Mouse (Mus musculus) embryonic facial prominence, embryonic 13.5 days (tissue): Measurements from ENCODE around the gene Zbtb48. TPM values are rescaled to one million over a fixed set of nuclear protein-coding genes. Genes with fewer than 3 reads are reported as not detected.
A peak's percentile ranks its signal among the peaks of the same experiment; 100 is the strongest.

Experiments used
- ATAC-seq: fragments of 200-750 bp; cut with Nextera tagmentation; 2 replicates; pipeline ENCODE4 v1.8.0; 2017; ENCODE audit warnings: low read depth; ENCODE audit not compliant: insufficient number of reproducible peaks, insufficient read depth, low FRiP score, low TSS enrichment
- H3K27ac ChIP-seq: fragments of 300-500 bp; sonication (generic); 2 replicates; pipeline ENCODE4 v1.5.1; 2015; ENCODE audit warnings: moderate library complexity, mild to moderate bottlenecking, inconsistent platforms
- H3K27me3 ChIP-seq: fragments of 300-500 bp; sonication (generic); 2 replicates; pipeline ENCODE4 v1.6.1; 2015; ENCODE audit warnings: mild to moderate bottlenecking, inconsistent platforms
- H3K36me3 ChIP-seq: fragments of 300-500 bp; sonication (generic); 2 replicates; pipeline ENCODE4 v1.6.1; 2015; ENCODE audit warnings: mild to moderate bottlenecking, inconsistent platforms
- H3K4me1 ChIP-seq: fragments of 300-500 bp; sonication (generic); 2 replicates; pipeline ENCODE4 v1.6.1; 2015; ENCODE audit warnings: inconsistent platforms
- H3K4me2 ChIP-seq: fragments of 300-500 bp; sonication (generic); 2 replicates; pipeline ENCODE4 v1.6.1; 2015; ENCODE audit warnings: moderate library complexity, mild to moderate bottlenecking, inconsistent platforms
- H3K4me3 ChIP-seq: fragments of 300-500 bp; sonication (generic); 2 replicates; pipeline ENCODE4 v1.5.1; 2015; ENCODE audit warnings: mild to moderate bottlenecking, inconsistent platforms
- H3K9ac ChIP-seq: fragments of 300-500 bp; sonication (generic); 2 replicates; pipeline ENCODE4 v1.6.1; 2015; ENCODE audit warnings: mild to moderate bottlenecking, inconsistent platforms
- H3K9me3 ChIP-seq: fragments of 300-500 bp; sonication (generic); 2 replicates; pipeline ENCODE4 v1.6.1; 2016; ENCODE audit warnings: inconsistent platforms
- whole genome bisulfite sequencing: fragments of 180-500 bp; shearing (Covaris S2); methylation state at CpG from one replicate; pipeline ENCODE4 v1.1.7; 2015; ENCODE audit warnings: mixed read lengths; 5-methylcytosine and 5-hydroxymethylcytosine counted together
- polyA plus RNA-seq: library from polyadenylated mRNA; unstranded; fragments of >200 nt; fragmentation: Nextera tagmentation; extraction: Ambion mirVana; gene quantifications from 2 replicates; pipeline ENCODE4 v1.2.1, GENCODE M21; 2015

The Zbtb48 gene
- polyA plus RNA-seq, 1 experiment from 2014 or later = 17.5 TPM

DNA sequence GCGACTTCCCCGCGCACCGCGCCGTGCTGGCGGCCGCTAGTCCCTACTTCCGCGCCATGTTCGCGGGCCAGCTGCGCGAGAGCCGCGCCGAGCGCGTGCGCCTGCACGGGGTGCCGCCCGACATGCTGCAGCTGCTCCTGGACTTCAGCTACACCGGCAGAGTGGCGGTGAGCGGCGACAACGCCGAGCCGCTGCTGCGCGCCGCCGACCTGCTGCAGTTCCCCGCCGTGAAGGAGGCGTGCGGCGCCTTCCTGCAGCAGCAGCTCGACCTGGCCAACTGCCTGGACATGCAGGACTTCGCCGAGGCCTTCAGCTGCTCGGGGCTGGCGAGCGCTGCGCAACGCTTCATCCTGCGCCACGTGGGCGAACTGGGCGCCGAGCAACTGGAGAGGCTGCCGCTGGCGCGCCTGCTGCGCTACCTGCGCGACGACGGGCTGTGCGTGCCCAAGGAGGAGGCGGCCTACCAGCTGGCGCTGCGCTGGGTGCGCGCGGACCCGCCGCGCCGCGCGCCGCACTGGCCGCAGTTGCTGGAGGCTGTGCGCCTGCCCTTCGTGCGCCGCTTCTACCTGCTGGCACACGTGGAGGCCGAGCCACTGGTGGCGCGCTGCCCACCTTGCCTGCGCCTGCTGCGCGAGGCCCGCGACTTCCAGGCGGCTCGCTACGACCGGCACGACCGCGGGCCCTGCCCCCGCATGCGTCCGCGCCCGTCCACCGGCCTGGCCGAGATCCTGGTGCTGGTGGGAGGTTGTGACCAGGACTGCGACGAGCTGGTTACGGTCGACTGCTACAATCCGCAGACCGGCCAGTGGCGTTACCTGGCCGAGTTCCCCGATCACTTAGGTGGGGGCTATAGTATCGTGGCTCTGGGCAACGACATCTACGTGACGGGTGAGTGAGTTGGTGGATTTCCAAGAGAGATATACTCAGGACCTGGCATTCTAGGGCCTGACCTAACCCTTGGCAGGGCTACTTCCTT lies 18.1 kb downstream of the Zbtb48 start:
- H3K27me3 ChIP-seq = peaks cover 14% of the 10 kb centered on the region
- no peaks in the 10 kb centered on the region for H3K9me3 ChIP-seq
- H3K4me2 ChIP-seq = peak overlapping the region; percentile 100
- peak; percentile 48 for ATAC-seq
- peaks cover 24% of the 10 kb centered on the region for H3K36me3 ChIP-seq
- H3K27ac ChIP-seq = peak overlapping the region; percentile 88
- peaks cover 44% of the 10 kb centered on the region for H3K4me1 ChIP-seq
- H3K4me3 ChIP-seq = peak overlapping the region; percentile 75
- H3K9ac ChIP-seq = peak overlapping the region; percentile 78
- WGBS = under 1% methylated on average over 115 of the region's 115 CpGs

DNA sequence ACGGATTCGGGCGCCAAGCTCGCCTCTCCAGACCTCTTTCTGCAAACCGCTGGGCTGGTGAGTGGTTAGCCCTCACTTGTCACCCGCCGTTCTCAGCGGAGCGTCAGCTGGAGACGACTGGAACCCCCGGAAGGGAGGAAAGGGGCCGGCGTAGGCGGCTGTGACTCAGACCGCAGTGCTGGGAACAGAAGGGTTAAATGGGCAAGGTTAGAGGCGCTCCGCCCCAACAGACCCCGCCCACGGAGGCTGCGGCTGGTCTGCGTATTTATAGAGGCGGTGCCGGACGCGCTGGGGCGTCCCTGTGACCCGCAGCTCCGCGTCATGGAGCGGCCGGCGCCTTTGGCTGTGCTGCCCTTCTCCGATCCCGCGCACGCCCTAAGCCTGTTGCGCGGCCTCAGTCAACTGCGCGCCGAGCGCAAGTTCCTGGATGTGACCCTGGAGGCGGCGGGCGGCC lies 18.8 kb downstream of the Zbtb48 start, which contains the start of gene Klhl21:
Gene Klhl21, plus strand, starts transcription at position 182 of the 454 bp plus-strand sequence.
- no peaks in the 10 kb centered on the region for H3K9me3 ChIP-seq
- H3K4me1 ChIP-seq = peaks cover 44% of the 10 kb centered on the region

DNA sequence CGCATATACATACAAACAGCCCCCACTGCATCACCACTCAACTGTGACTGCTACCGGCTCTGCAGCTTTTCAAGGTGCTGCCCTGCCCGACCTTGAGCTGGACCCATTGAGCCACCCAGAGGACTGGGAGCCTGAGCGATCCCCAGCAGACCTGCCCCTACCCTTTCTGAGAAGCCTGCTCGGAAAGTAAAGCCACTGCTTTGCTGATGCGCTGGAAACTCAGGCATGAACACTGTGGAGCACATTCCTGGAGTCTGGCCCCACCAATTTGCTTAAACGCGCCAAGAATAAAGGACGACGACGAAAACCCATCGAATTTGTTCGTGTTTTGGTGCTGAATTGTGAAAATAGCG lies 19.3 kb downstream of the Zbtb48 start:
- peak overlapping the region; percentile 75 for H3K4me3 ChIP-seq
- H3K9me3 ChIP-seq = no peaks in the 10 kb centered on the region
- H3K9ac ChIP-seq = peak overlapping the region; percentile 78
- peaks cover 12% of the 10 kb centered on the region for H3K36me3 ChIP-seq
- peaks cover 14% of the 10 kb centered on the region for H3K27me3 ChIP-seq
- WGBS = under 1% methylated on average over 14 of the region's 14 CpGs
- peak overlapping the region; percentile 100 for H3K4me2 ChIP-seq
- H3K4me1 ChIP-seq = peaks cover 44% of the 10 kb centered on the region
- no peak for ATAC-seq
- peak overlapping the region; percentile 88 for H3K27ac ChIP-seq

More for the DNA sequence above, 18.8 kb downstream of the Zbtb48 start, which contains the start of gene Klhl21:
- Histone ChIP-seq H3K27ac (peak within 1 kb of the TSS; percentile 88), H3K4me2 (peak within 1 kb of the TSS; percentile 100), H3K36me3 (peaks cover 17% of the 10 kb centered on the region), H3K4me3 (peak within 1 kb of the TSS; percentile 75), H3K9ac (peak within 1 kb of the TSS; percentile 78), H3K27me3 (peaks cover 14% of the 10 kb centered on the region)
- under 1% methylated on average over 43 of the region's 45 CpGs for WGBS
- ATAC-seq = peak; percentile 83

DNA sequence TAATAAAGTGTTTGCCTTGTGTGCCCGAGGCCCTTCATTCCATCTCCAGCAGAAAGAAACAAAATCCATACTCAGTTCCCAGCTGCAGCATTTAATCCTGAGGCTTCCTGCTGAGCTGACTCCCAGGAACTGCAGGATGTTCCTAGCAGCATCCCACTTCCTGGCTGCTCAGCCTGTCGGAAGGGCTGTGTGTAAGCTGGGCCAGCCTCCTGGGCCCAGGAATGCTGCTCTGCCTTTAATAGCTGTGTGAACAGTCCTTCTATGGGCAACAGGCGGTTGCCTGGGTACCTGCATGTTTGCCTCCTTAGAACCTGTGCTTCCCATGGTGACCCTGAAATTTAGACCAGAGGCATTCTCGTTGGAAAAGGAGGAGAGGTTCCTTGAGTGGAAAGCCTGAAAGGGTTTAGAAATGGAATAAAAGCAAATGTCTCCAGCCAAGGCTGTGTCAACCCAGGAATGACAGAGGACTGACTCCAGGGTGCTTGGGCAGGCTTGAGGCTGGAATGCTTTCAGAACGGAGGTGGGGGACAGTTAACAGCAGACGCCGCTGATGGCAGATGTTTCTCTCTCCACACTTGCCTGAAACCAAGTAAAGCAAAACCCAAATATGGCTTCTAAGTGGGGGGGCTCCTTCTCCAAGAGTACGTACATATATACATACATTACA lies 19.9 kb downstream of the Zbtb48 start:
- peak overlapping the region; percentile 78 for H3K9ac ChIP-seq
- peaks cover 7% of the 10 kb centered on the region for H3K36me3 ChIP-seq
- peaks cover 14% of the 10 kb centered on the region for H3K27me3 ChIP-seq
- no peaks in the 10 kb centered on the region for H3K9me3 ChIP-seq
- peak overlapping the region; percentile 88 for H3K27ac ChIP-seq
- H3K4me1 ChIP-seq = peaks cover 44% of the 10 kb centered on the region
- no peak for ATAC-seq
- H3K4me3 ChIP-seq = peak overlapping the region; percentile 75
- H3K4me2 ChIP-seq = peak overlapping the region; percentile 100
- WGBS = 3% methylated on average over 8 of the region's 8 CpGs

DNA sequence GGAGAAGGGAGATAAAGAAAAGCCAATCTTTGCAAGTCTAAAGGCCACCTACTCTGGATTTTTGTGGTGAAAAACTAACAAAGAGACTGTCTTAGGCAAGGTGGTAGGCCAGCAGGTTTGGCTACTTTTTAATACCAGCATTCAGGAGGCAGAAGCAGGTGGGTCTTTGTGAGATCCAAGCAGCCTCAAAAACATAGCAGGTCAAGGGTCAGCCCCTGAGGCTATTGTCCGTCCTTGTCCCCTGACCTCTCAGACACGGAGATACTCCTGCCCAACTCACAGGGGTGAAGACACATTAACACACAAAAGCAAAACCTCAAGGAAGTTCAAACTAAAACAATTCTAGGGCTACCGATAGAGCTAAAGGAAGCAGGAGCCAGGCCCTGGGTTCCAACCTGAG lies 20.7 kb downstream of the Zbtb48 start:
- H3K4me1 ChIP-seq = peaks cover 40% of the 10 kb centered on the region
- WGBS = 10% methylated on average over 3 of the region's 3 CpGs
- ATAC-seq = no peak
- H3K36me3 ChIP-seq = no peaks in the 10 kb centered on the region
- H3K4me2 ChIP-seq = no peak overlapping the region
- H3K27ac ChIP-seq = no peak overlapping the region
- no peaks in the 10 kb centered on the region for H3K9me3 ChIP-seq
- H3K27me3 ChIP-seq = peaks cover 14% of the 10 kb centered on the region
- no peak overlapping the region for H3K9ac ChIP-seq
- no peak overlapping the region for H3K4me3 ChIP-seq

DNA sequence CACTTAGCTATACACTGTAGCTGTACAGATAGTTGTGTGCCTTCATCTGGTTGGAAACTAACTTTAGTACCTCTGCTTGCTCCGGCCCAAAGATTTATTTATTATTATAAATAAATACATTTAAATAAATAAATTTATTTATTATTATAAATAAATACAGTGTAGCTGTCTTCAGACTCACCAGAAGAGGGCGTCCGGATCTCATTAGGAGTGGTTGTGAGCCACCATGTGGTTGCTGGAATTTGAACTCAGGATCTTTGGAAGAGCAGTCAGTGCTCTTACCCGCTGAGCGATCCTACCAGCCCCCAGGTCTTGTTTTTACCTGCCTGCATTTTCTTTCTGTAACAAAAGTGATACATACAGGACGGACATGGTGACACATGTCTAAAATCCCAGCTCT lies 21.3 kb downstream of the Zbtb48 start:
- H3K4me2 ChIP-seq = no peak overlapping the region
- ATAC-seq = no peak

DNA sequence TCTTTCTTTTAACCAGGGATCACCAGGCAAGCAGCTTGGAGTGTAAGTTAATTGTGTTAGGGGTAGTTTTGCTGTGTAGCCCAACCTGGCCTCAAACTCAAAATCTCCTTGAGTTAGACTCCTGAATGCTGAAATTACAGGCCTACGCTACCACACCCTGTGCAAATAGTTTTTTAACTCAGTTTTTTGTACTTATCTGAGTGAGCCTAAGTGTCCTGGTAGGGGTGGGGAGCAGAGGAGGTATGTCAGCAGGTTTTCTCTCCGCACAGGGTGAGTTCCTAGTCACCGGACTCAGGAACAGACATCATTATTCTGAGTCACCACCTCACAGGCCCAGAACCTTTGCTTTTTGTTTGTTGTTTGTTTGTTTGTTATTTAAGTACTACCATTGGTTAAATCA lies 25.4 kb downstream of the Zbtb48 start:
- WGBS = 93% methylated on average over 3 of the region's 3 CpGs

More for the DNA sequence above, 21.3 kb downstream of the Zbtb48 start:
- H3K27ac ChIP-seq = no peak overlapping the region
- peaks cover 14% of the 10 kb centered on the region for H3K27me3 ChIP-seq
- 77% methylated on average over 6 of the region's 6 CpGs for WGBS
- H3K4me3 ChIP-seq = no peak overlapping the region
- peaks cover 33% of the 10 kb centered on the region for H3K4me1 ChIP-seq
- no peaks in the 10 kb centered on the region for H3K36me3 ChIP-seq
- no peak overlapping the region for H3K9ac ChIP-seq
- no peaks in the 10 kb centered on the region for H3K9me3 ChIP-seq

DNA sequence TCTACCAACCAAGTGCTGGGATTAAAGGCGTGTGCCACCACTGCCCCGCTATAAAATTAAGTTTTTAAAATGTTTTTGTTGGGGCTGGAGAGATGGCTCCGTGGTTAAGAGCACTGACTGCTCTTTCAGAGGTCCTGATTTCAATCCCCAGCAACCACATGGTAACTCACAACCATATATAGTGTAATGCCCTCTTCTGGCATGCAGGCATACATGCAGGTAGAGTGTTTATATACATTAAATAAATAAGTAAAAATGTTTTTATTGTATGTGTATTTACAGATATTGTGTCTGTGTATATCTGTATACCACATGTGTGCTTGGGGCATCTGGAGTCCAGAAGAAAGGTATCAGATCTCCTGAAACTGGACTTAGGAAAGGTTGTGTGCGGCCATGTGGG lies 26.1 kb downstream of the Zbtb48 start:
- Histone ChIP-seq H3K27ac (no peak overlapping the region), H3K4me1 (peaks cover 8% of the 10 kb centered on the region), H3K36me3 (no peaks in the 10 kb centered on the region), H3K27me3 (no peaks in the 10 kb centered on the region), H3K9ac (no peak overlapping the region), H3K4me3 (no peak overlapping the region), H3K9me3 (no peaks in the 10 kb centered on the region), H3K4me2 (no peak overlapping the region)
- no peak for ATAC-seq
- WGBS = 59% methylated on average over 4 of the region's 4 CpGs

More for the DNA sequence above, 25.4 kb downstream of the Zbtb48 start:
- Histone ChIP-seq H3K36me3 (no peaks in the 10 kb centered on the region), H3K9me3 (no peaks in the 10 kb centered on the region), H3K27me3 (peaks cover 2% of the 10 kb centered on the region; the same call in 1 of the 2 replicates), H3K9ac (no peak overlapping the region), H3K4me2 (no peak overlapping the region), H3K4me3 (no peak overlapping the region), H3K4me1 (peaks cover 10% of the 10 kb centered on the region), H3K27ac (no peak overlapping the region)
- ATAC-seq = no peak

DNA sequence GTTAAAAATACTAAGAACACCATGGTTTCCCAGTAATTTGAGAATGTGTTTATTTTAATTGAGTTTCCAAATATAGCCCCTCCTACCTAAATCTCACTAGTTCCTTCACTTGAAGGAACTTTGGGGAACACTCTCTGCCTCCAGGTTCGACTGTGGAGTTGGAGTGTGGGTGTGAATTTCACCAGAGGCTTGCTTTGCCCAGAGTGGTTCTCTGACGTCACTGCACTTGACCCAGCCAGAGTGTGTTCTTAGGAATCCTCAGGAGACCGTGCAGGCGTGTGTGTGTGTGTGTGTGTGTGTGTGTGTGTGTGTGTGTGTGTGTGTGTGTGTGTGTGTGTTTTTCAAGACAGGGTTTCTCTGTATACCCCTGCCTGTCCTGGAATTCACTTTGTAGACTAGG lies 26.6 kb downstream of the Zbtb48 start:
- Histone ChIP-seq H3K27ac (no peak overlapping the region), H3K36me3 (no peaks in the 10 kb centered on the region), H3K27me3 (no peaks in the 10 kb centered on the region), H3K9ac (no peak overlapping the region), H3K9me3 (no peaks in the 10 kb centered on the region), H3K4me1 (peaks cover 8% of the 10 kb centered on the region), H3K4me2 (no peak overlapping the region), H3K4me3 (no peak overlapping the region)
- WGBS = 49% methylated on average over 4 of the region's 4 CpGs
- no peak for ATAC-seq

DNA sequence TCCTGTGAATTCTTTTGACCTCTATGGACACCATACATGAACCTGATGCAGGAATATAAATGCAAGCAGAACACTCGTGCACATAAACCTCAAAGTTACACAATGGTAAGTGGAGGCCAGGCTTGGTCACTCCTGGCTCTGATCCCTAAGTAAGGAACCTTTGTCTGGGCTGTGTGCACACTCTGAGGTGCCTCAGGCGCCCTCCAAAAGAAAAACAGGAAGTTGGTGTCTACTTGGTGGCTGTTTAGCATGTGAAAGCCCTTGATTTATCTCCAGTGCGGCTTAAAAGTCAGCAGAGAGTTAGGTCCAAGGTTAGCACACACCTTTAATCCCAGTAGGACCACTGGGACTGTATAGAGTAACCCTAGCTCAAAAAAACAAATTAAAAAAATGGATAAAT lies 28.0 kb downstream of the Zbtb48 start:
- Histone ChIP-seq H3K36me3 (no peaks in the 10 kb centered on the region), H3K9me3 (no peaks in the 10 kb centered on the region), H3K9ac (no peak overlapping the region), H3K4me3 (no peak overlapping the region), H3K27me3 (no peaks in the 10 kb centered on the region), H3K4me2 (no peak overlapping the region), H3K27ac (no peak overlapping the region), H3K4me1 (peaks cover 9% of the 10 kb centered on the region)
- 38% methylated on average over 3 of the region's 3 CpGs for WGBS
- no peak for ATAC-seq

DNA sequence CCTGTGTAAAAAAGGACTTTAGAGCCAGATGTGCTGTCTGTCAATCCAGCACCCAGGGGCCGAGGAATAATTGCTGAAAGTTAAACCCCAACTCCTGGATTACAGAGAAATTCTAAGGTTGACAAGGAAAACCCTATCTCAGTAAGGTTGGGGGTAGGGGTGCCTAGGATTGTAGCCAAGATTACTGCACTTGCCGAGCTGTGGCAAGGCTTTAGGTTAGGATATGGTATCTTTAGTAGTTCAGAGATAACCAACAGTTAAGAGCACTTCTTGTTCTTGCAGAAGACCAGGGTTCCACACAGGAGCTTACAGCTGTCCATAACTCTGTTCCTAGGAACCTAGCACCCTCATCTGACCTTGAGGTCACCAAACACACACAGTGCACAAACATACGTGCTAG lies 29.8 kb downstream of the Zbtb48 start:
- peak overlapping the region; percentile 66 for H3K4me2 ChIP-seq
- H3K9me3 ChIP-seq = no peaks in the 10 kb centered on the region
- H3K27ac ChIP-seq = no peak overlapping the region
- peaks cover under 1% of the 10 kb centered on the region for H3K36me3 ChIP-seq
- peaks cover 23% of the 10 kb centered on the region for H3K4me1 ChIP-seq
- WGBS = 60% methylated on average over 3 of the region's 3 CpGs
- no peaks in the 10 kb centered on the region for H3K27me3 ChIP-seq
- no peak for ATAC-seq
- peak overlapping the region; percentile 98; the same call in 1 of the 2 replicates for H3K4me3 ChIP-seq
- H3K9ac ChIP-seq = peak overlapping the region; percentile 79
